Mouse (Mus musculus) adrenal gland, postnatal 4 days (tissue): Measurements from ENCODE around the gene Smpd1. TPM values are rescaled to one million over a fixed set of nuclear protein-coding genes. Genes with fewer than 3 reads are reported as not detected.

Experiments
- DNase-seq, 2 experiments: peaks; one replicate each; pipeline ENCODE4 v3.0.0; 2021 to 2022; ENCODE audit warnings: low spot score in 2 of 2, mixed read lengths in 2 of 2
- long read RNA-seq, 2 experiments: library from polyadenylated mRNA; stranded (forward); transcript quantifications; one replicate each; pipeline ENCODE4 v2.0.0; 2021
- total RNA-seq, 2 experiments: library from RNA; stranded (reverse); gene quantifications; 2 replicates each; pipeline ENCODE4 v1.2.3; 2021

Gene Smpd1
- 10 to 100 TPM; 39.4 to 40.3 TPM for total RNA-seq
- long read RNA-seq, experiment 1, transcript Smpd1-201 (6 exons, 2,412 nt): major isoform, 59 of 64 reads
- long read RNA-seq, experiment 1, partial matches to known transcripts: 4 of 64 reads
- long read RNA-seq, experiment 1, other reads (novel, unspliced or antisense): 1 of 64 reads
- long read RNA-seq, experiment 2, transcript Smpd1-201 (6 exons, 2,412 nt): major isoform, 107 of 121 reads
- long read RNA-seq, experiment 2, partial matches to known transcripts: 10 of 121 reads
- long read RNA-seq, experiment 2, other reads (novel, unspliced or antisense): 4 of 121 reads

DNA sequence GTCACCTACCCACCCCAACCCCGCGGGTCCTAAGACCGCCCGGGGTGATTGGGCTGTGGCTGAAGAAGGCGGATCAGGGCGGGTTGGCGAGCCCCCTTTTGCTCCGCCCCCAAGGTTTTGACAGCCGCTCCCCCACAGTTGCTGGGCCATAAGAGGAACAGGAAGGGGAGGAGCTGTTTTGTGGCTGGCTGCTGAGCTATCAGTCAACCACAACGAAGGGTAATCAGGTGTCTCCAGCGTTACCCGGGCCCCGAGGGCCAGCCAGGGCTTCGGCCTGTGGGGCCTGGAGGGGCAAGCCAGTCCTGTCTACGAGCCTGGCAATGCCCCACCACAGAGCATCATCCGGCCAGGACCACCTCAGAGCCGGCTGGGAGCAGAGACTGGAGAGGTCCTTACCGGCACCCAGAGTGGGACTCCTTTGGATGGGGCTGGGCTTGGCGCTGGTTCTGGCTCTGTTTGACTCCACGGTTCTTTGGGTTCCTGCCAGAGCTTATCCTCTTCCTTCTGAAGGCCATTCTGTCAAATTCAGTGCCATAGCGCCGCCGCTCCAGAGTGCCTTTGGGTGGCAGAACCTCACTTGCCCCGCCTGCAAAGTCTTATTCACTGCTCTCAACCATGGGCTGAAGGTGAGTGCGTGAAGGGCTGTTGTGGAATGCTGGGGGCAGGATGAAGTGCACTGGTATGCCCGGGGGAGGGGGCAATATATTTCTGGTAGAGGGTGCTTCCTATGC, at the start of gene Smpd1:
Gene Smpd1, plus strand, starts transcription at position 149 of the 731 bp plus-strand sequence.
- peak; percentile 62 to 79 for DNase-seq

DNA sequence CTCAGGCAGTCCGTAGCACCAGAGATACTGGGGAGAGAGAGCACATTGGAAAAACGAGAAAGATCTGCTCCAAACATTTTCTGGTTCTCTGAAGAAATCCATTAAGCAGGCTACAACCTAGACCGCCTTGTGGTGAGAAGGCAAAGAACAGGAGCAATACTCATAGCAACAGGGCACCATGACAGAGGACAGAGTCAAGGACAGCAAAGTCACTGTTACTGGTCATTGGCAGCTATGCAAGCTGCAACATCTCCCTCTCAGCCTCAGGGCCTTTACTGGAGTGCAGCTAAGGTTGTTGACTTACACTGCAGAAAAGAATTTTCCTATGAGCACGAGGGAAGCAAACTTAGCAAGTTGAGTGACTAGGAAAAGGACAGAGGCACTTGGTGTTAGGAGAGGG, 46.9 kb upstream of the Smpd1 start:
- DNase-seq: no peak

- DNase-seq: no peak
Measured at GRCm38 (mm10) chr7:105510143-105510542, 44.0 kb upstream of the Smpd1 start.

DNA sequence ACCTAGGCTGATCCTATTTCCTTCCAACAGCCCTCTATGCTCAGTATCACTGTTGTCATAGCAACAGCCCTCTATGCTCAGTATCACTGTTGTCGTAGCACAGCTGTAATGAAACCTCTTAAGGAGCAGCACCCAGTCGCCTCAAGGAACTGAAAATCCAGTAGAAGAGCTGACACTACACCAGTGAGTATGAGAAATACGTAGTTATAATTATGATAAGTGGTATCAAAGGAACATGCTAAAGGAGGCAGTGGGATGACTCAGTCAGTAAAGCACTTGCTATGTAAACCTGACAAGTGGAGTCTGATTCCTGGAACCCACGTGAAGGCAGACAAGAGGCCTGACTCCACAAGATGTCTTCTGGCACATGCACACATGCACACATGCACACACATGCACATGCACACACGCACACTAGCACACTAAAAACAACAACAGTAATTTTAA, 40.3 kb upstream of the Smpd1 start:
- no peak for DNase-seq

- no peak for DNase-seq
Measured at GRCm38 (mm10) chr7:105514561-105514960, 39.6 kb upstream of the Smpd1 start.

DNA sequence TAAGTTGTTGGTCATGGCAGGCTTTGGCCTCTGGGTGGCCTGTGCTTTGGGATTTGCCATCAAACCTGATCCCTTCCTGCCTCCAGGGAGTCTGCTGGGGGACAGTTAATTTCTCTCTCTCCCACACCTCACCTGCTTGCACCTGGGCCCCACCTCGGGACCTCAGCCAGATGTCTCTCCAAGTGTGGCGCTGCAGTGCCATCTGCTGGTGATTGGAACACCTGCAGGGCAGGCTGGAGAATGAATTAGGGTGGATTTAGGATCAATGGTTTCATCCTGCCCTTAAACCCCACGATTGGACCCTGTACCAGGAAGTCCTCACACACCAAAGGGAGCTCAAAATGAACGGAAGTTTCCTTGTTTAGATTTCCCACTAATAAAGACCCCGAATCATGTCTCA, 39.0 kb upstream of the Smpd1 start:
- DNase-seq: peak; percentile 8 to 32

- DNase-seq: no peak
Measured at GRCm38 (mm10) chr7:105516669-105517360, 37.3 kb upstream of the Smpd1 start.

- no peak for DNase-seq
Measured at GRCm38 (mm10) chr7:105519336-105519735, 34.8 kb upstream of the Smpd1 start.

DNA sequence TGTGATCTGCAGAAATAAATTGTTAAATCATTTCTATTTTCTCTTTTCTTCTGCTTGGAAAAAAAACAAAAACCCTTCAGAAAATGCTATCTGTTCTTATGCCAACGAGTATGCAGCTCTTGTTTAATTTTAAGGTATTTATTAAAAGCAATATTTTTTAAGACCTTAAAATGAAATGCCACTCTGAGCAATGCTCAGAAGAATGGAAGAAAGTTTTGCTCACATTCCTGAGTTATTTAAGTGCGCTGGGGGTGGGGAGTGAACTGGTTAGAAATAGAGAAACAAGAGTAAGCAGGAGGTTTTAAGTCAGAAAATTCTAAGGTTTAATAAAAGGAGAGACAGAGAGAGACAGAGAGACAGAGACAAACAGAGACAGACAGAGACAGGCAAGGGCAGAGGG, 34.4 kb upstream of the Smpd1 start:
- DNase-seq: no peak

GRCm38 (mm10) chr7:105520201-105520600, 34.0 kb upstream of the Smpd1 start:
- no peak for DNase-seq

DNA sequence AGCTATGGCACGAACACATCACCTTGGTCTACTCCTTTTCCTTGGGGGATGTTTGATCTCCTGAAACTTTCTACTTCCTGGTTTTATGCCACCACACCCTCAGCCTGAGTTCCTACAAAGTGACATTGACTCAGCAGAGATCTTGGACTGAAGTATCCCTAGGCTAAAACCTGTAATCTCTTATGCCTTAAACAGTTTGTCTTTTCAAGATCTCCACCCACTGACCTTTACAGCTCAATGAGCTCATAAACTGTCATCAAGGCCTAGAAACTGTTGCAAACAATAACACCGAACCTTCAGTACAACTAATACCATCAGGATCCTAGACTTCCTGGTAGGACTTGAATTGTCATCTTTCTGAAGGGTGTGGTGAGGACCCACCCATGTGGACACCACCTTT, 29.9 kb upstream of the Smpd1 start:
- DNase-seq: no peak

DNA sequence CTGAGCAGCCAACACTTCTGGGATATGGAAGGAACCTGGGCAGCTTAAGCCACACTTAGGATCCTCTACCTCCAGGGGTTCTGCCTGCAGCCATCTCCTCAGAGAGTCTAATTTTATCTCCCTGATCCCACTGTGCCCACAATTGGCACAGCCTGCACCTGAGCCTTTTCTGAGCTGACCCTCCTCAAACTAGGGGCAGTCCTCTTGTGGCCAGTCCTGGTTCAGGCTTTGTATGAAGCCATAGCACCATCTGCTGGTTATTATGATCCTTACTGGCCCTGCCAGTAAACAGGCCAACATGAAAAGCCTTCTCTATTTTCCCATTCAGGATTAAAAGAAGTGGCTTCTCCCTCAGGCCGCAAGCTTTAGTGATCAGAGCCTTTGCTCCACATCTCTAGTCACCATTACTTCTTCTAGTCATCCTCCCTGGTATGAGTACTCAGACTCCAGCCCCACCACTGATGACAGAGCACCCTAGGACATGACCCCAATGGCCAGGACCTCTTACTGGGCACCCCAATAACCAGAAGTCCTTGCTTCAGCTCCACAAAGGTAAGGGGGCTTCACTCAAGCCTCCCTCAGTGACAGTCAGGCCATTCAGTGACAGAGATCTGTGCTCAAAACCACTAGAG, 26.7 kb upstream of the Smpd1 start:
- DNase-seq: peak in 1 of 2 experiments; percentile 14

DNA sequence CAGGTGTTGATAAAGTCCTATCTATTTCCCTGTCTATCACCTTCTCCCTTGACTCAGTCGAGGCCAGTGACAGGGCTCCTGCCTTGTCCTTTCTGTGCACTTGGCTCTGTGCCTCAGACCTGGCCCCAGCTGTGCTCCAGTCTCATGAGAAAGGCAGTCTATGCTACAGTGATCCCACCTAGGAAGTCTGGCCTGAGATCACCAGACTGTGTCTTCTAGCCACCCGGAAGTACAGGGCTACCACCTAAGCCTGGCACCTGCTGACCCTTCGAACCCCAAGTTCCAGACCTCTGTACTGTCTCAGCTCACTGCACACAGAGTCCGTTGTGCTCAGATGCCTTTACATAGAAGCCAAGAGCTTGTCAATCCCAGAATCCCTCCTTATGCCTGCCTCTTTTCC, 26.1 kb upstream of the Smpd1 start:
- no peak for DNase-seq

GRCm38 (mm10) chr7:105534162-105534561, 20.0 kb upstream of the Smpd1 start:
- no peak for DNase-seq

DNA sequence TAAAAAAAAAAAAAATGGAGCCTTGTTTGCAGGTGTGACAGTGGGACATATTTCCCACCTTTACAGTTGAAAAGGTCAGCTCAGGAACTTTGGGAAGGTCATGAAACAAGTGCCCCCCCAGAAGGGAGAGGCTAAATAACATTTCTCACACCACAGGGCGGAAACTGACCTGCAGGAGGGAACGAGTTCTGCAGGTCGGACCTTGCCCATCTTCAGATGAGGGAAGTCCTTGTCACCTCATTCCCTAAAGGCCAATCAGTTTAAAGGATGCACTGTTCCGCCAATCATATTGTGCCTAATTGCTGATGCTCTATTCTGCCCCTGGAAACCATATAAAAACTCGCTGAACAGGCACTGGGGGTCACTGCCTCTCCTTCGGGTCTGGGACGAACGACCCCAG, 8.2 kb upstream of the Smpd1 start:
- DNase-seq: no peak

- no peak for DNase-seq
Measured at GRCm38 (mm10) chr7:105547970-105548369, 6.2 kb upstream of the Smpd1 start.

- DNase-seq: no peak
Measured at GRCm38 (mm10) chr7:105549035-105549434, 5.1 kb upstream of the Smpd1 start.

GRCm38 (mm10) chr7:105553456-105554211, 526 bp upstream of the Smpd1 start:
- DNase-seq: no peak

DNA sequence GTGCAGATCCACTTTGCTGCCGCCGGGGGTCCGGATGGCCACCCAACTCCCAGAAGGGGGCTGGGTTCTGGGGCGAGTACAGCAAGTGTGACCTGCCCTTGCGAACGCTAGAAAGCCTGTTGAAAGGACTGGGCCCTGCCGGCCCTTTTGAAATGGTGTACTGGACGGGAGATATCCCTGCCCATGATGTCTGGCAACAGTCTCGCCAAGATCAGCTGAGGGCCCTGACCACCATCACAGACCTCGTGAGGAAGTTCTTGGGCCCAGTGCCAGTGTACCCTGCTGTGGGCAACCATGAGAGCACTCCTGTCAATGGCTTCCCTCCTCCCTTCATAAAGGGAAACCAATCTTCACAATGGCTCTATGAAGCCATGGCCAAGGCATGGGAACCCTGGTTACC, 1.4 kb downstream of the Smpd1 start:
- no peak for DNase-seq

DNA sequence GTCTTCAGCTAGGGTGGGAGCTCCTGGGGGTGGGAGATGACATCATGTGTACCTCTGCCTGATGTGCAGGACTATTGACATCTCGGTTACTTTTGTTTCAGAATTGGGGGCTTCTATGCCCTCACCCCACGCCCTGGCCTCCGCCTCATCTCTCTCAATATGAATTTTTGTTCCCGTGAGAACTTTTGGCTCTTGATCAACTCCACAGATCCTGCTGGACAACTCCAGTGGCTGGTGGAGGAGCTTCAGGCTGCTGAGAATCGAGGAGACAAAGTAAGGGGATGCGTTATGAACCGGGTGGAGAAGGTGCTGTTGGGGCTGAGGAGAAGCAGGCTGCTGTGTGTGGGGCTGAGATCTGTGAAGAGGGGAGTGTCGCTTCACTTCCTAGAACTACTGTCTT, 2.2 kb downstream of the Smpd1 start:
- DNase-seq: no peak

DNA sequence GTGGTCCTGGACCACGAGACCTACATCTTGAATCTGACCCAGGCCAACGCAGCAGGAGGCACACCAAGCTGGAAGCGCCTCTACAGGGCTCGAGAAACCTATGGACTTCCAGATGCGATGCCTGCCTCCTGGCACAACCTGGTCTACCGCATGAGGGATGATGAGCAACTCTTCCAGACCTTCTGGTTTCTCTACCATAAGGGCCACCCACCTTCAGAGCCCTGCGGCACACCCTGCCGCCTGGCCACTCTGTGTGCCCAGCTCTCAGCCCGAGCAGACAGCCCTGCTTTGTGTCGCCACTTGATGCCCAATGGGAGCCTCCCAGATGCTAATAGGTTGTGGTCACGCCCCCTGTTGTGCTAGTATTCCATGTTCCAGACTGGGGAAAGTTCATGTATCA, 3.5 kb downstream of the Smpd1 start:
- no peak for DNase-seq
